Mouse (Mus musculus) adrenal gland (tissue): ENCODE data around the gene Arl4a.

Experiments
- intact Hi-C: fragments of 180-260 bp; cut with DNase I; formaldehyde crosslinking; loops from one replicate; pipeline ENCODE4 v1.15.1; 2025
- long read RNA-seq, 2 experiments: library from polyadenylated mRNA; unstranded; transcript quantifications; one replicate each; pipeline ENCODE4 v2.0.0; 2020; ENCODE audit warnings: borderline replicate concordance in 1 of 2; ENCODE audit not compliant: insufficient replicate concordance in 1 of 2

Arl4a gene
- long read RNA-seq, experiment 1, transcript Arl4a-205 (2 exons, 3,710 nt): minor isoform, 10 of 26 reads
- long read RNA-seq, experiment 1, transcript Arl4a-201 (2 exons, 1,200 nt): major isoform, 15 of 26 reads
- long read RNA-seq, experiment 1, partial matches to known transcripts: 0 of 26 reads
- long read RNA-seq, experiment 1, other reads (novel, unspliced or antisense): 1 of 26 reads
- long read RNA-seq, experiment 2, transcript Arl4a-201 (2 exons, 1,200 nt): major isoform, 23 of 33 reads
- long read RNA-seq, experiment 2, transcript Arl4a-205 (2 exons, 3,710 nt): minor isoform, 9 of 33 reads
- long read RNA-seq, experiment 2, partial matches to known transcripts: 1 of 33 reads
- long read RNA-seq, experiment 2, other reads (novel, unspliced or antisense): 0 of 33 reads

DNA sequence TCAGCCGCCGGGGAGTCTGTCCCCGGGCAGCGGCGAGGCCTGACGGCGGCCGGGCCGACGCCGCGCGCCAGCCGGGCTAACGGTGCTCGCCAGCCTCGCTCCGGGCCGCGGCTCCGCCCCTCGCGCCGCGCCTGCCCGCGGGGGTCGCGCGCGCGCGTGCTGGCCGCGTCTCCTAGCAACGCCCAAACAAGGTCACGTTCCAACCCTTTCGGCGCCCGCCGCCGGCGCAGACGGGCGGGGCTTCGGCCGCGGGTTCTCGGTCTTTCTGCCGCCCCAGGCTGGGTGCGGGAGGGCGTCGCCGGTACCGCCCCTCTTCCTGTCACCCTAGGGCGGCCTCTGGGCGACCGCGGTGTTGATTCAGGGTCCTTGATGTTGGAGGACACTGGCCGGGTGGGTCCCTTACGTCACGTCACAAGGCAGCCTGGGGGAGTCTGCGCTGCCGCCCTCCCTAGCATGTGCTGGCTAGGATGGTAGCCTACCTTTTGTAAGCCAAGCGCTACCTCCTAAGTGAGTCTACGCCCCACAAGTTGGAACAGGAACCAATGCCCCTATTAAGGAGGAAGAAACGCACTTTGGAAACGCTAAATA, at the start of gene Arl4a:
TSS of gene Arl4a (minus strand) at position 150 of the 588 bp plus-strand sequence.
- intact Hi-C loops: loop anchor here (10.0 kb wide), 2 partner anchors 203 to 273 kb away; no protein-coding TSS in a partner anchor

DNA sequence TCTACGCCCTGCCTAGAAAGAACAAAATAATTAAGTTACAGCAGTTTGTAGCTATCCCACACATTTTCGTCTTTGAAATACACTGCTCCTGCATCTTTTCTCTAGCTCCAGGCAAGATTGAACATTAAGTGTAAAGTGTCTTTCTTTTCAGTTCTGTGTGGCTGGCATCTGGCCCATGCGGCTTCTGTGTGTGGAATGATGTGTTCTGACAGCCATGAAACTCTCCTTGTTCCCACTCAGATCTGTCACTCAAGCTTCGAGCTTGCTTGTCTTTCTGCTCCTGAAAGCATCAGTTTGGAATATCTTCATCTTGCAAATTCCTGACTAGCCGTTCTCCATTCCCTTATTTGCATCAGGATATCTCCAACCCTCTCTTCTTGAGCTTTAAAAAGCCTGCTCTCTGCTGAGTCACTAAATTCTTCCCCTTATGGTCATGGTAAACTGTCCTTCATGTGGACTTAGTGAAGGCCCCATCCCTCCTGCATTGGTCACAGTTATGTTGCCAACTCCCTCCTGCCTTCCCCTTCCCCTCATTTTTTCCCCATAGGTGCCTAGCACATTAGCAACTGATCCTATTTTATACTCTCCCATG, 48.0 kb upstream of the Arl4a start:
- intact Hi-C loops: no loop called here

DNA sequence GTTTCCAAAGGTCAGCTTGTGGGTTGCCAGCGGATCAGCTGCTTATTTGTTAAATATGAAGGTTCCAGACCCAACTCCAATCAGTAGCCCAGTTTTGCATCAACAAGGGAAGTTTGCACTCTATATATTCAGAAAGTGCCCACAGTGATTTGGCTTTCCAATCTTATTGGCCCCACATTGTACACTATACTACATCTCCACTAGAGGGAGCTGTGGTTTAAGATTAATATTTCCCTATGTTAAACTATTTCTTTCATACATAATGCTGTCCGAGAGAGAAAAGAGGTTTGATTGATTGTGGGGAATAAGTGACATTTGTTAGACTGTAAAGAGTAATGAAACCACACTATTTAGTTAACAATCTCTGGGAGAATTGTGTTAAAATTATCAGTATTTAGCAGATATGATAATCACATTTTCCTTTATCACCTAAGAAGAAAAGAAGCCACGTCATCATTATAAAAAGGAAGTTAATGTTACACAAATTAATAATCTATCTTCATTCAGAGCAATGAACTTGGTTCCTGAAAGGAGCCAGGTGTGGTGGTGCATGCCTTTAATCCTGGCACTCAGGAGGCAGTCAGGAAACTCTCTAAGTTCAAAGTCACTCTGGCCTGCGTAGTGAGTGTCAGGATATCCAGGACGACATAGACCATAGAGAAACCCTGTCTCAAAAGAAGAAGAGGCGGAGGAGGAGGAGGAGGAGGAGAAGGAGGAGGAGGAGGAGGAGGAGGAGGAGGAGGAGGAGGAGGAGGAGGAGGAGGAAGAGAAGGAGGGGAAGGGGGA, 44.8 kb upstream of the Arl4a start:
- intact Hi-C loops: loop anchor here (1.0 kb wide), 1 partner anchor 82 kb away; no protein-coding TSS in a partner anchor

DNA sequence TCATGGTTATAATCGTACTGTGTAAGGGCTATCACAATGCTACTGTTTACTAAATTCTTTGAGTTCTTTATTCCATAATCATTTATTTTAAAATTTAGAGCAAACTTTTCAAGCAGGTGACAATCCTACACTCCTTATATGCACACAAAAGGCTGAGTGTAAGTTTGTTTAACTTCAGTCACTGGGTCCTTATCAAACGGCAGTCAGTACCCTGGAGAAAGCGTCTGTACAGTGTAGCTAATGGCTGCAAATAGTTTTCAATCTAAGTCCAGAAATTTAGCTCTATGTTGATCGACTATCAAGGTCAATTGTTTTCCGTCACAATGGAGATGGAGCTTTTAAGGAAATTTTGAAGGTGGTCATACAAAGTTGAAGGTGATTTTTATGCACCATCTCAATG, 44.2 kb upstream of the Arl4a start:
- intact Hi-C loops: loop anchor here (1.0 kb wide), 1 partner anchor 82 kb away; no protein-coding TSS in a partner anchor

DNA sequence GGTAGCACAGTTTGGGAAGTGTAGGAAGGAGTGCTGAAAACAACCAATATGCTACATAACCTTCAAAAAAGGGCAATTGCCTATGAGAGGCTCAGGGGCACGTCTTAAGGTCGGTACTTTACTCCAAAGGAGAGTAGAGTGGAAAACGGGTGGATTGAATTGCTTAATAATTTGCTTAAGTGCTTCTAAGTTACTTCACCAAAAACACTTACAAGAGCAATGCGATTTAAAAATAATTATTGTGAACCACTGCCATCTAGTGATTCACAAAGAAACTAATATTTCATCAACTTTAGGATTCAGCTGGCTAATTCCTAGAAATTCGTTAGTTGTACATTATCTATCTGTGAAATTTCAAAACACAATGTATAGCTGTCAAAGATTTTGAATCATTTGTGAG, 35.8 kb upstream of the Arl4a start:
- intact Hi-C loops: loop anchor here (2.0 kb wide), 1 partner anchor 563 kb away; no protein-coding TSS in a partner anchor

DNA sequence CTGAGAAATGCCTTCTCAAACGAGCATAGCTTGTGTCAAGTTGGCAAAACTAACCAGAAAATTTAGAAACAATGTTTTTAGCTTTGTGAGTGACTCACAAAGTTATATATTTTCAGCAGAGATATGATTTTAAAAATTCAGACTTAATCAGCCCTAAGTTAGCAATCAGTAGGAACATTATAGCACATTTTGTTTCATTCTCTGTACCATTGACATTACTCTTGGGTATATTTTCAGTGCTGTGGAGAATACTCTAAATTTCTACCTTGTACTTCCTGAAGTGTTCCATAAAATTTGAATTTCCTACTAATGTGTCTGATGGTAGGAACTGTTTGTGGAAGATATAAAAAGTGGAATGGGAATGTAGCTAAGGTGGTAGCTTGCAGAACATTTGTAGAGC, 9.2 kb upstream of the Arl4a start:
- intact Hi-C loops: no loop called here

DNA sequence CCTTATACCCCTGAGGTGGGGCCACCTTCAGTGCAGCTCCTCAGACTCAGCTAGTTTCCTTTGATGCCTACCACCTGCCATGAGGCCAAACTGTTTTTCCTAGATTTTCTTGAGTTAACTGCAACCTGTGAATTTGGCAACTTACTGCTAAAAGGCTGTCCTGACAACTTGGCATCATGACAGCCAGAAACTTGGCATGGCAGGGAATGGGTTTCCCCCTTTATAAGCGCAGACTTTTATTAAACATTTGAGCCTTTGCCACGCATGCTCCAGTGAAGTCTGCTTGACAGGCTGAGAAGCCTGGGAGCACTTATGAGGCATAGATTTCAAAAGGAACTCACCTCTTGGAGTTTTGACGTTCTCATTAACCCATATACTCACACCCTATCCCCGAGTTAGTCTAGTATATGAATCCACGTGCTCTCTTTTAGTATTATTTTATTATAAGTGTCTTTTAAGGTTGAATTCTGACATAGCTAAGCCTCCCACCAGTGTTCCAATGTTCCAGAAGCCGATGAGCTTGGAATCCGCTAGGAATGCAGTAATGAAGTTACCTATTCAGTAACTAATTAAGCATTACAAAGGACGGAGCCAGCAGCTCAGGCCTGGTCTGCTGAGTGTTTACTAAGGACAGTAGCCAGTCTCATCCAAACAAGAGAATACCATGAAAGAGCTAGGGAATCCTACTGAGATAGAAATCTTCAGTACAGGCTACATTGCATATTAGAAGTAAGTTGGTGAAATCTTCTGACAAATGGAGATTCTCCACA, 6.2 kb upstream of the Arl4a start:
- intact Hi-C loops: no loop called here

DNA sequence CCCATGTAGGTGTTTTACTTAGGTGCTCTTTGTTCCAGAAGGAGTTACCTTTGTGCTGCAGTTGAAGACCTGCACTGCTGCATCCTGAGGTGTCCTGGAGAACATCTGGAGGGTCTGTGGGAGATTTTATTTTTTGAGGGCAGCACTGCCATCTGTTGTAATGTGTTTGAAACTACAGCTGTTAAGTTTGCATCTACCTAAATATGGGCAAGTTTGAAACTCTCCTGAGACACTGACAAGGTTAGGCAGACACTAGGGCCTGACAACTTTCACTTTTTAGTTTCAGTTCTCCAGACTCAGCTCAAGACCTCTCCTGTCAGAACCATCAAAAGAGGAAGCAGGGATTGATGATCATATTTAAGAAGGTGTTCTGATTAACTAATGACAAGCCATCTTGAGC, 2.2 kb upstream of the Arl4a start:
- intact Hi-C loops: loop anchor here (1.0 to 2.0 kb wide), 2 partner anchors 375 to 530 kb away; no protein-coding TSS in a partner anchor

DNA sequence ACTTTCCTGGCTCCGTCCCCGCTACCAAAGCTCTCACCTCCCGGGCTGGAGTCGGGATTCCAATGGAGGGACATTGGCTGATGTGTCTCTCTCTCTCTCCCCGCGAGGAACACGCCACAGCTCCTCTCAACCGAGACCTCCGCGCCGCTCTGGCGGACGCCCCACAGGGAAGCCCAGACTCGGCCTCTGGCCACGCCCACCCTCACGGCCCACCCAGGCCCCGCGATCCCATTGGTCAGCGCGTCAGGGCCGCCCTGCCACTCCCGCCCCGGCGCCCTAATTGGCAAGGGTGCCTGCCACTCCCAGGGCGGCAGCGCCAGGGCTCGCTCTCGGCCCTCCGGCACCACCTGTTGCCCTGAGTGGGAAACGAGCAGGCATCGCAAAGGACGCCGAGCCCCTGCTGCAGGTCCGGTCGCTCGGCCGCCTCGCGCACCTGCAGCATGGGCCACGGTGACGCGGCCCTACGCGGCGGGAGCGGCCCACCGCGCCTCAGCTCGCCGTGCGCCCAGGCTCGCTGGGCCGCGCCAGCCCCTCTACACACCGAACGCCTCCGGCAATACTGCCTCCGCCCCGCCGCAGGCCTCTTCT, 505 bp downstream of the Arl4a start:
- intact Hi-C loops: loop anchor here (10.0 kb wide), 2 partner anchors 203 to 273 kb away; no protein-coding TSS in a partner anchor

DNA sequence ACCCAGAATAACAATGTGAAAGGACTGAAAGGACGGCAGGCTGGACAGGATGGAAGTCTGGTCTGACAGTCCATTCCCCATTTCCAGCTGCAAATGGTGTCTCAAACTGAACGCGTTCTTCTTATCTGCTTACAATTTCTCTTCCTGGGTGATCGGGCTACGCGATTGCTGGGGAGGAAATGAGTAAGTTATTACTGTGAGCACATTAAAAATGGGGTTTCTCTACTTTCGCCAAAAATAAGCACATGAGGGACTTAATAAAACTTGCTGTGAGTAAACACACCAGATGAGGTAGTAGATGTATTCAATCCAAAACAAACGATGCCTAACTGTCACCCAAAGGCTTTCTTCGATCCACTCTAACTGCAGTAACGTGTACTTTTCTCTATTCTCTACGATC, 1.2 kb downstream of the Arl4a start:
- intact Hi-C loops: loop anchor here (10.0 kb wide), 2 partner anchors 202 to 272 kb away; no protein-coding TSS in a partner anchor

DNA sequence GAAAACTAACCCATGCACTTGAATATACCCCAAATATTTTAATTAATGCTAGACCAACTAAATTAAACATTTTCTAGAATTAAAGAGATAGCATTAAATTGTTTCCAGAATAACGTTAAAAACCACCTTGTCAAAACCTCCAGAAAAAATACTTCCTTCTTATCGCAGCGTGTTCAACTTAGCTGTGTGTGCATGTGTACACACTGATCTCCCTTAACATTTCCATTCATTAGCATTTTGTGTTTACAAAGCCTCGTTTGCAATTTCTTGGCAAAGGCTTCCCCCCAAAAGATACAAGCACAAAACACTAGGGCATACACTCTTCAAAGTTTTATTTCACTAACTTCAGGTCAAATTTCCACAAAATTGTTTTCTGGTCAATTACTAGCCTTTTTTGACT, 2.3 kb downstream of the Arl4a start:
- intact Hi-C loops: loop anchor here (10.0 kb wide), 2 partner anchors 201 to 271 kb away; no protein-coding TSS in a partner anchor

DNA sequence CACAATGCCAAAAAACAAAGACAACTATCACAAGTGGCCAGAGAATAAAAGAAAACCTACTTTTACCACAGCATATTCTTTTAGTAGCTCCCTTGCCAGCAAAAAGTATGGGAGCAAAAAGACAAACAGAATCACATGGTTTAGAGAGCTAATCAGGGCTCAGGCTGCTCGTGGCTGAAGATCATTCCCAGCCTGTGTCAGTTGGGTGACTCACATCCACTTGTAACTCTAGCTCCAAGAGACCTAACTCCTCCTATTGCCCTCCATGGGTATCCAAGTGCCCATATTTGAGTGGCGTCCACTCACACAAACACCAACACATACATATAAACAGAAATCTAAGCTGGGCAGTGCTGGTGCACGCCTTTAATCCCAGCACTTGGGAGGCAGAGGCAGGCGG, 8.6 kb downstream of the Arl4a start:
- intact Hi-C loops: no loop called here

DNA sequence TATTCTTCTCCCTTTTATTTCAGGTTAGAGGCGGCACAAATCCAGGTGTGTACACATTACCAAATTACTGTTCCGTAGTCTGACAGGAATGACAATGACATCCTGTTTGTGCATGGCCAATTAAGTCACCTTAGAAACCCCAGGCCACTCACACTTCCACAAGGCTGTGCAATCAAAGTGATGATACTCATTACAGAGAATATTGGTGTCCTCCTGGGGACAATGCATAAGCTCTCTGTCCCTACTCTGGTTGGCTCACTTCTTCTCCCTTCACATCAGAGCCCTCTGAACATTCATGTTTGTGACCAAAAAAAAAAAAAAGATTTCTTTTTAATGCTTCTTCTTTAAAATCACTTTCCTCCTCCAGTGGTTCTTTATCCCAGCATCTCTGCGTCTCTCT, 10.0 kb downstream of the Arl4a start:
- intact Hi-C loops: no loop called here

DNA sequence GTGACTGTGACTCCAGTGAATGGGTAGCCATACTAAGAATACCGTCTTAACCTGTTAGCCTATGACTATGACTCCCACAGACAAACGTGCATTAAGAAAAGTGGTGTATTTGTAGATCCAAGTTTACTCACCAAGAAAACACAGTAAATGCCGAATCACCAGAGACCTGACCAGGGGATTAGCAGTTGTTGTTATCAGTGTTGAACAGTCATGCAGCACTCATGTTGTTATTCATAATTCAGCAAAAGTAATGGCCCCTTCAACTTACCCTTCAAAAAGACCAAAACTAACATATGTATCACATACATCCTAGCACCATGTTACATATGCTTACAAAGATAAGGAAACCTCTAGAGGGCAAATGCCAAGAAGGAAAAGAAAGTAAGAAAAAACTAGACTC, 10.4 kb downstream of the Arl4a start:
- intact Hi-C loops: no loop called here

DNA sequence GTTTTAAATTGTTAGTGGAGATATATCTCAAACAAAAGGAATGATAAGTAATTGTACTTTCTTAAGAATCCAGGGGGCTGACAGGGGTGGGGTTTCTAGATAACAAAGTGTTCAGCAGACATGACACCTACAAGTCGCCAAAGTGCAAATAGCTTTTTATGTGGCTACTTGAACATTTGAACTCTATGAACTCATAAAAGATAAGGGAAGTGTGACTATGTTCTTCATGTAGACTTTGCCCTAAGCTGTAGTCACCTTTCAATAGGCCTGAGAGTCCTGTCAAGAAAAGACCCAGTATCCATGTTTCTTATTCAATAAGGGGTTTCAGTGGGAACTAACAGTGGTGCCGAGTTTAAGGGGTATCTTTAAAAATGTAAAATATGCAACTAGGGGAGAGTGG, 13.9 kb downstream of the Arl4a start:
- intact Hi-C loops: no loop called here

DNA sequence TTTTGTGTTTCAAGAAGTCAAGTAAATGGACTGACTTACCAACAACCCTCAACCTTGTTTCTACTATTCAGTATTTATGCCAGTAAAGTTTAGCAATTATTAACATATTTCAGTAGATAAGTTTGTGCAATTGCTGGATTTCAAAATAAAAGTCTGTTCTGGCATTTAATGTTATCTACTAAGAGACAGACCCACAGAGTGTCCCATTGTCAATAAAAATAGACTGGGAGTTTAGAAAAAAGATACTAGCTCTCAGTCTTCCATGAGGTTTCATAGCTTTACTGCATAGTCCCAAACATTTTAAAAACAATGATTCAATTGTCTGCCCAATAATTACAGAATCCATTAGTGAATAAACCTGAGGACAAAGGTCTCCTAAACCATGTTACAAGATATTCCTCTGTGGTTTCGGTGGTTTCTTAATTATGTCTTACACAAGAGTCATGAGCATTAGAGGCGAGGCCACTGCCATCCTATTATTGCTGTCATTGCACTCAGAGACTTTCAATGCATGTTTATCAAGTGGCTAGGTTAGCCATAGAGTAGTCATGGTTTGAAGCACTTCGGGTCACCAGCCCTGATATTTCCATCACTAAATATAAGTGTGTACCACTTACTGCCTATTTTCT, 14.7 kb downstream of the Arl4a start:
- intact Hi-C loops: no loop called here

DNA sequence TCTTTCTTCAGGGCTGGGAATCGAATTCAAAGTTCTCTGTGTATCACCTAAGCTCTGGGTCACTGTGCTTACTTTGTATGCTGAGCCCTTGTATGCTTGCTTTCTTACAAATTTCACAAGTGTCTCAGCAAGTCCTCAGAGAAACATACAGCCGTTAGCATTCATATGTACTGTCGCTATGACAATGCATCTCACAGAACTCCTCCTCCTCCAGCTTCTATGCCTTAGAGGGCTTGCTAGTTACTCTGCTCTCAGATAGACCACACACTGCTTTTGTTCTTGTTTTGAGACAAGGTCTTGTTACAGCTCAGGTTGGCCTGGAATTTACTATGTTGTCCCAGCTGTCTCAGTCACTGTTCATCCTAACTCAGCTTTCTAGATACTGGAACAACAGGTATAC, 15.5 kb downstream of the Arl4a start:
- intact Hi-C loops: no loop called here

DNA sequence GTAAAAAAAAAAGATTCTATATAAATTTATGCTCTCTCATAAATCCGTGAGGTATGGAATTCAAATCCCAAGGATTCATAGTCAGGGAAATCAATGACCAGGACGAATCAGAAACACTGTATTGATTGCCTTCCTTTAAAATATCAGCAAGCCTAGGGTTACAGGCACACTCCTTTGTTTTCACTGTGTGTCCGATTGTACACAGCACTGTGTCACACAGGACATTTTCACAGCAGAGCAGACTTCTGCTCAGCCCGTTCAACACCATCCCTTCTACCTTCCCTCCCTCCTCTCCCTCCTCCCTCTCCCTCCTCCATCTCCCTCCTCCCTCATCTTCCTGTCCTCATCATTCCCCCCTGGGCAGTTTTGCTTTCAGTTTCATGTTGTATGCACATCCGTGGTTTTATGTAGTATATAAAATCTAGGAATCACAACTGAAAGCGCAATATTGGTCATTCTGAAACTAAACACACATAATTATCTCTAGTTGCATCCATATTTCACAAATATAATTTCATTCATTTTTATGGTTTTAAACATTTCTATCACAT, 19.8 kb downstream of the Arl4a start:
- intact Hi-C loops: no loop called here
